Mouse (Mus musculus): ENCODE measurements at regions not wholly inside any gene's neighbourhood (a gene's known extent, or its start where the extent isn't known, plus 50 kb on each side); places are given as distances from the start of the nearest gene placed in this dataset.

DNA sequence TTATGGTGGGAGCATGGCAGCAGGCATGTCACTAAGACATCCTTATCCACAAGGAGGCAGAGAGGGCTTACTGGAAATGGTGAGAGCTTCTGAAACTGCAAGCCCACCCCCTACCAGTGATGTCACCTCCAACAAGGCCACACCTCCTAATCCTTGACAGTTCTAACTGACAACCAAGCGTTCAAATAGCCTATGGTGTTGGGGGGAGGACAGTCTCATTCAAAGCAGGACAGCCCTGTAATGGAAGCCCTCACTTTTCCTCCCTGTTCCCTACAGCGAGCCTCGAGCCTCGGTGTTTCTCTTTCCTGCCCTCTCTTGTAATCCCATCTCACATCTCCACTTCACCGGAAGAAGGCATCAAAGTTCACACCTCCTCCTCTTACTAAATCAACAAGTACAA is 2290.6 kb upstream of the Gm7489 start:
- no peak for DNase-seq
- WGBS: 61% methylated on average over 5 of the region's 5 CpGs
- H3K4me1 ChIP-seq (ENCODE audit: control insufficient read depth, insufficient read depth, low read length): no peaks in the 10 kb centered on the region; the same call in 1 of the 2 replicates
- no peak overlapping the region for H3K4me3 ChIP-seq (replicated peaks; ENCODE audit: extremely low read depth, low read depth, low read length)
- no peak for TF ChIP-seq CTCF (IDR thresholded peaks at IDR 0.05; ENCODE audit: insufficient read depth, low read length)
- TF ChIP-seq POLR2A (IDR thresholded peaks at IDR 0.05; ENCODE audit: borderline replicate concordance, extremely low read depth, low read depth, low read length): no peak

GRCm38 (mm10) chr15:51595655-51596054 is 2289.1 kb upstream of the Gm7489 start:
- H3K4me1 ChIP-seq (ENCODE audit: control insufficient read depth, insufficient read depth, low read length): no peaks in the 10 kb centered on the region; the same call in 1 of the 2 replicates
- H3K4me3 ChIP-seq (replicated peaks; ENCODE audit: extremely low read depth, low read depth, low read length): no peak overlapping the region
- DNase-seq: no peak
- WGBS: 74% methylated on average over 1 of the region's 1 CpGs
- TF ChIP-seq CTCF (IDR thresholded peaks at IDR 0.05; ENCODE audit: insufficient read depth, low read length) (peak; percentile 24; the same call in 1 of the 2 replicates), POLR2A (IDR thresholded peaks at IDR 0.05; ENCODE audit: borderline replicate concordance, extremely low read depth, low read depth, low read length) (no peak)

- 85% methylated on average over 3 of the region's 3 CpGs for WGBS
- Histone ChIP-seq H3K4me1 (ENCODE audit: control insufficient read depth, insufficient read depth, low read length) (no peaks in the 10 kb centered on the region), H3K4me3 (replicated peaks; ENCODE audit: extremely low read depth, low read depth, low read length) (no peak overlapping the region)
- no peak for TF ChIP-seq POLR2A (IDR thresholded peaks at IDR 0.05; ENCODE audit: borderline replicate concordance, extremely low read depth, low read depth, low read length)
- TF ChIP-seq CTCF (IDR thresholded peaks at IDR 0.05; ENCODE audit: insufficient read depth, low read length): no peak
- no peak for DNase-seq
These were observed 2286.9 kb upstream of the Gm7489 start for GRCm38 (mm10) chr15:51597841-51598240.

- TF ChIP-seq POLR2A (IDR thresholded peaks at IDR 0.05; ENCODE audit: borderline replicate concordance, extremely low read depth, low read depth, low read length) (no peak), CTCF (IDR thresholded peaks at IDR 0.05; ENCODE audit: insufficient read depth, low read length) (no peak)
- no peak for DNase-seq
- whole genome bisulfite sequencing: 57% methylated on average over 10 of the region's 10 CpGs
These were observed 2283.4 kb upstream of the Gm7489 start for GRCm38 (mm10) chr15:51601128-51601855.

DNA sequence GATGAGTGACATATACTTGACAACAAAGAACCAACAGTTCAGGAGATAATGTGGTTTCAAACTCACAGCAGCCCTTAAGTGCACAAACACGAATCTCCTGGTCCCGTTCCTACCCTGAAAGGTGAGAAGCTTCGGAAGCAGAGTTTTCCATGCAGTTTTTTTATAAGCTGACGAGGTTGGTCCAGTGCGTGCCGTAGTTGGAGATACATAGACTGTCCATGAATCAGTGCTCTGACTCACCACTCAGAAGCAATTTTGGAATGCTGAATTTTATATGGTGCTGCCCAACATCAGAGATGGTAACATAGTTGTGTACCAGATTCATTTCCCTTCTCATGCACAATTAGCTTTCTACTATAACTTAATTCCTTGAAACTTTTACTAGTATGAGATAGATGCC is 2263.3 kb upstream of the Gm7489 start:
- 87% methylated on average over 6 of the region's 6 CpGs for WGBS
- Histone ChIP-seq H3K4me3 (replicated peaks; ENCODE audit: extremely low read depth, low read depth, low read length) (no peak overlapping the region), H3K4me1 (ENCODE audit: control insufficient read depth, insufficient read depth, low read length) (no peaks in the 10 kb centered on the region)
- no peak for TF ChIP-seq POLR2A (IDR thresholded peaks at IDR 0.05; ENCODE audit: borderline replicate concordance, extremely low read depth, low read depth, low read length)
- TF ChIP-seq CTCF (IDR thresholded peaks at IDR 0.05; ENCODE audit: insufficient read depth, low read length): no peak
- no peak for DNase-seq

More at GRCm38 (mm10) chr15:51601128-51601855, 2283.4 kb upstream of the Gm7489 start:
- Histone ChIP-seq H3K4me3 (replicated peaks; ENCODE audit: extremely low read depth, low read depth, low read length) (no peak overlapping the region), H3K4me1 (ENCODE audit: control insufficient read depth, insufficient read depth, low read length) (no peaks in the 10 kb centered on the region)

GRCm38 (mm10) chr15:51627463-51627862 is 2257.2 kb upstream of the Gm7489 start:
- 81% methylated on average over 5 of the region's 5 CpGs for whole genome bisulfite sequencing
- Histone ChIP-seq H3K4me3 (replicated peaks; ENCODE audit: extremely low read depth, low read depth, low read length) (no peak overlapping the region), H3K4me1 (ENCODE audit: control insufficient read depth, insufficient read depth, low read length) (no peaks in the 10 kb centered on the region)
- no peak for TF ChIP-seq CTCF (IDR thresholded peaks at IDR 0.05; ENCODE audit: insufficient read depth, low read length)
- no peak for TF ChIP-seq POLR2A (IDR thresholded peaks at IDR 0.05; ENCODE audit: borderline replicate concordance, extremely low read depth, low read depth, low read length)
- no peak for DNase-seq

GRCm38 (mm10) chr15:51628518-51628917 is 2256.2 kb upstream of the Gm7489 start:
- H3K4me1 ChIP-seq (ENCODE audit: control insufficient read depth, insufficient read depth, low read length): no peaks in the 10 kb centered on the region
- TF ChIP-seq POLR2A (IDR thresholded peaks at IDR 0.05; ENCODE audit: borderline replicate concordance, extremely low read depth, low read depth, low read length): no peak
- TF ChIP-seq CTCF (IDR thresholded peaks at IDR 0.05; ENCODE audit: insufficient read depth, low read length): no peak
- H3K4me3 ChIP-seq (replicated peaks; ENCODE audit: extremely low read depth, low read depth, low read length): no peak overlapping the region
- WGBS: 46% methylated on average over 4 of the region's 4 CpGs
- no peak for DNase-seq

DNA sequence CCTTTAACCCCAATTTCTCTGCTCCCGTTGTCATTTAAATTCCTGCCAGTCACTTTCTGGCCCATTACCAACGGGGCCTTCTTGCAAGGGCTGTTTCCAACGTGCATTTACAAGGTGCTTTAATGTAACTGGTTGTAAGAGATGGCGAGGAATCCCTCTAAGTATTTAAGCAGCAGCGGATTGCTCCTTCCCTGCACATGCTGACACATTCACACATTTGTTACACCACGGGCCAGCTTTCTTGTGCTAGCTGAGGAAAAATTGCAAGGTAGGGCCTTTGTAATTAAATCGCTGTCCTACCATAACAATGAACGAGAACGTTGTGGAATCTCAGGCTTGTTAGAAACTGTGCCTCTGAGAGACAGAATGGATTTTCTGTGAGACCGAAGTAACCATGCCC is 2252.8 kb upstream of the Gm7489 start:
- Histone ChIP-seq H3K4me1 (ENCODE audit: control insufficient read depth, insufficient read depth, low read length) (no peaks in the 10 kb centered on the region), H3K4me3 (replicated peaks; ENCODE audit: extremely low read depth, low read depth, low read length) (no peak overlapping the region)
- TF ChIP-seq CTCF (IDR thresholded peaks at IDR 0.05; ENCODE audit: insufficient read depth, low read length): no peak
- no peak for TF ChIP-seq POLR2A (IDR thresholded peaks at IDR 0.05; ENCODE audit: borderline replicate concordance, extremely low read depth, low read depth, low read length)
- 81% methylated on average over 10 of the region's 10 CpGs for whole genome bisulfite sequencing
- DNase-seq: no peak

- no peak overlapping the region for H3K4me3 ChIP-seq (replicated peaks; ENCODE audit: extremely low read depth, low read depth, low read length)
- TF ChIP-seq CTCF (IDR thresholded peaks at IDR 0.05; ENCODE audit: insufficient read depth, low read length) (no peak), POLR2A (IDR thresholded peaks at IDR 0.05; ENCODE audit: borderline replicate concordance, extremely low read depth, low read depth, low read length) (no peak)
- no peak for DNase-seq
- no peaks in the 10 kb centered on the region for H3K4me1 ChIP-seq (ENCODE audit: control insufficient read depth, insufficient read depth, low read length)
- WGBS: 87% methylated on average over 6 of the region's 6 CpGs
These were observed 2251.6 kb upstream of the Gm7489 start for GRCm38 (mm10) chr15:51633068-51633467.

GRCm38 (mm10) chr15:51634726-51635125 is 2250.0 kb upstream of the Gm7489 start:
- WGBS: 39% methylated on average over 7 of the region's 7 CpGs
- DNase-seq: no peak
- TF ChIP-seq CTCF (IDR thresholded peaks at IDR 0.05; ENCODE audit: insufficient read depth, low read length) (no peak), POLR2A (IDR thresholded peaks at IDR 0.05; ENCODE audit: borderline replicate concordance, extremely low read depth, low read depth, low read length) (no peak)
- Histone ChIP-seq H3K4me1 (ENCODE audit: control insufficient read depth, insufficient read depth, low read length) (no peaks in the 10 kb centered on the region), H3K4me3 (replicated peaks; ENCODE audit: extremely low read depth, low read depth, low read length) (no peak overlapping the region)

All from lung, adult 2 months (tissue).